Mouse (Mus musculus) inflammation-experienced regulatory T-cells (primary cell): Measurements from ENCODE around the gene Spink4. TPM values are rescaled to one million over a fixed set of nuclear protein-coding genes. Genes with fewer than 3 reads are reported as not detected.

Source experiments
- polyA plus RNA-seq, 2 experiments: library from polyadenylated mRNA; unstranded; fragments of 100-300 nt; shearing (Covaris generic); gene quantifications; one replicate each; pipeline ENCODE4 v1.2.1; 2017

Gene Spink4
- not detected for polyA plus RNA-seq

GRCm38 (mm10) chr4:40919785-40920184 lies at the start of gene Spink4:
Gene Spink4, plus strand, starts transcription at chr4:40920052.

GRCm38 (mm10) chr4:40948160-40948708 lies 28.4 kb downstream of the Spink4 start, which contains the start of the genes Bag1 and Chmp5:
Gene Bag1, minus strand, starts transcription at chr4:40948294.
Gene Chmp5, plus strand, starts transcription at chr4:40948407.

GRCm38 (mm10) chr4:40970842-40971701 lies 51.2 kb downstream of the Spink4 start, which contains the start of gene Nfx1:
Gene Nfx1, plus strand, starts transcription at chr4:40970906.

Other genes with a start within 250 kb of the Spink4 start
- 10 to 100 TPM; 28.8 to 31.3 TPM for gene Aptx, start 216.9 kb upstream of the Spink4 start, polyA plus RNA-seq
- gene Dnaja1, start 197.9 kb upstream of the Spink4 start, polyA plus RNA-seq = 100 to 1,000 TPM; 302 to 520 TPM
- gene Smu1, start 162.1 kb upstream of the Spink4 start, polyA plus RNA-seq = 100 to 1,000 TPM; 129 to 136 TPM
- 10 to 100 TPM; 56.0 to 91.2 TPM for gene B4galt1, start 66.0 kb upstream of the Spink4 start, polyA plus RNA-seq
- gene Bag1, start 28.2 kb downstream of the Spink4 start, polyA plus RNA-seq = 100 to 1,000 TPM; 200 to 201 TPM
- 10 to 100 TPM; 85.1 to 91.0 TPM for gene Chmp5, start 28.4 kb downstream of the Spink4 start, polyA plus RNA-seq
- gene Nfx1, start 50.9 kb downstream of the Spink4 start, polyA plus RNA-seq = 100 to 1,000 TPM in 1 of 2 experiments, 10 to 100 TPM in 1; 93.4 to 103 TPM
- under 1 TPM; 0.37 to 0.44 TPM for gene Aqp7, start 128.1 kb downstream of the Spink4 start, polyA plus RNA-seq
- gene Aqp3, start 178.1 kb downstream of the Spink4 start, polyA plus RNA-seq = 10 to 100 TPM; 12.6 to 20.1 TPM
- gene Nol6, start 204.4 kb downstream of the Spink4 start, polyA plus RNA-seq = 10 to 100 TPM; 41.8 to 45.2 TPM
- gene Ube2r2, start 215.7 kb downstream of the Spink4 start, polyA plus RNA-seq = 100 to 1,000 TPM; 133 to 136 TPM